Mouse (Mus musculus) cerebral cortex, adult 2 months (tissue): ENCODE data around the gene Pik3c2b.

Source experiments
- WGBS: fragments of 180-500 bp; shearing (Covaris S2); methylation state at CpG from one replicate; pipeline ENCODE4 v1.1.7; 2018; 5-methylcytosine and 5-hydroxymethylcytosine counted together

Pik3c2b gene

DNA sequence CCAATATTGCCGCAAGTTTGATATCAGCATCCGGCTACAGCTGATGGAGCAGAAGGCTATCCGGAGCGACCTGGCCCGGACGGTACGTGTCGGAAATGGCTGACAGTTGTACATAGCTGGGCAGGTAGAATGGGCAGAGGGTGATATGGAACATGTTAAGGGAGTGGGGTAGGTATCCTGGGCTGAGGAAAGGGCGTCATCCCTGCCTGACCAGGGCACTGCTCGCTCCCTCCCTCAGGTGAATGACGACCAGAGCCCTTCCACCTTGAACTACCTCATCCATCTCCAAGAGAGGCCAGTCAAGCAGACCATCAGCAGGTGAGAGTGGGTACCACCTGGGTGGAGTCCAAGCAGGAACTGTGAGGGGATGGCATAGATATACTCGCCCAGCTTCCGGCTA is 29.1 kb downstream of the Pik3c2b start:
- 98% methylated on average over 13 of the region's 13 CpGs for WGBS

DNA sequence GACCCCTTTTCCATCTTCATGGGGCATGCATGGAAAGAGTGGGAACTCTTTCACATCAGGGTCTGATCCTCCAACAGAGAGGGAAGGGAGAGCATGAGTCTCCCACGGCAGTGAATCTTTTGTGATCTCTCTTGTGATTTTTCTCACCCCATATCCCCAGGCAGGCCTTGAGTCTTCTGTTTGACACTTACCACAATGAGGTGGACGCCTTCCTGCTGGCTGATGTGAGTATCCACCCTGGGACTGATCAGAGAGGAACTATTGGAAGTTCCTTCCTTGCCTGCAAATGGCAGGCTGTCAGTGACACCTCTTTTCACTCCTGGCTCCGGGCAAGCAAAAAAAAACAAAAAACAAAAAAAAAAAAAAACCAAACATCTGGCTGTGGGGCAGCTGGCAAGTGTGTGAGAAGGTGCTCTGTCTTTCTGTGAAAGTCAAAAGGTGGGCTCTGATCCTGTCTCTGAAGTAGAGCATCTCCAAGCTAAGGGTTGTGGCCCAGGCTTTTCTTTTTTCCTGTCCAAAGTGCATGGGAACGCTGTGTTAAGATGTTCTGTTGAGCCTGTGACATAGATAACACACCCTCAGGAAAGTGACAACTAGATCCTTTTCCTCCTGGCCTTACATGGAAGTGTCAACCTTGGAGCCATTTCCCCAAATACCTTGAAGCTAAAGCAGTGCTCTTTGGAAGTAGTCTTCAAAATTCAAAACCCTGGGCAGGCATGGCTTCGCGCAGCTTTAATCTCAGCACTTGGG is 30.4 kb downstream of the Pik3c2b start:
- WGBS, result 85% methylated on average over 6 of the region's 6 CpGs

DNA sequence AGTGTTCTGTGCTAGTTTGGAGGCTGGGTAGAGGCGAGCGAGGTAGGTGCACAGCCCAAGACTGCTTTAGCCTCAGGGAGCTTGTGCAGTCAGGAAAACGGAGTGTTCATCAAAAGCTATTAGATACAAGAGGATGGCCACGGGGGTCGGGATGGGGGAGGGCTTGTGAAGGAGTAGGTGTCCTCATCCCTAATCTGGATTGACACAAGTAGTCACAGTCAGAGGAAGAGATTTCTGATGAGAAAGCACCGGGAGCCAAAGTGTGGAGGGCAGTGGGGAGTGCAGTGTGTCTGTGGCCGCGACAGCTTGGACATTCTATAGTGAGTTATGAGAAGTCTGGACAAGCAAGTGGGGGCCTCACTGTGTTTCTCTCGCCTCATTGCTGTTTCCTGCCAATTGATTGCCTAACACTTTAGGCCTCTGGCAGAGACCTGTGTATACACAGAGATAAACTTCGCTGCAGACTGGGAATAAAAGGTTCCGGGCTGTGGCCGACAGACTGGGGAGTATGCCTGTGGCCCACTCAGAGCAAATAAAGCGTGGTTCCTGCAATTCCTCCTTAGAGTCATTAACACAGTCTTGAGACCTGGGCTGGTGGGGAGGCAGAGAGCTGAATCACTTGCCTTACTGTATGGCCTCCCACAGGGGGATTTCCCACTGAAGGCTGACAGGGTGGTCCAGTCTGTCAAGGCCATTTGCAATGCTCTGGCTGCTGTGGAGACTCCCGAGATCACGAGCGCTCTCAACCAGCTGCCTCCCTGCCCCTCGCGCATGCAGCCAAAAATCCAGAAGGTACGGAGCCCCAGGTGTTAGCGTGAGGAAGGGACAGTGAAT is 31.4 kb downstream of the Pik3c2b start:
- 83% methylated on average over 20 of the region's 20 CpGs for WGBS

DNA sequence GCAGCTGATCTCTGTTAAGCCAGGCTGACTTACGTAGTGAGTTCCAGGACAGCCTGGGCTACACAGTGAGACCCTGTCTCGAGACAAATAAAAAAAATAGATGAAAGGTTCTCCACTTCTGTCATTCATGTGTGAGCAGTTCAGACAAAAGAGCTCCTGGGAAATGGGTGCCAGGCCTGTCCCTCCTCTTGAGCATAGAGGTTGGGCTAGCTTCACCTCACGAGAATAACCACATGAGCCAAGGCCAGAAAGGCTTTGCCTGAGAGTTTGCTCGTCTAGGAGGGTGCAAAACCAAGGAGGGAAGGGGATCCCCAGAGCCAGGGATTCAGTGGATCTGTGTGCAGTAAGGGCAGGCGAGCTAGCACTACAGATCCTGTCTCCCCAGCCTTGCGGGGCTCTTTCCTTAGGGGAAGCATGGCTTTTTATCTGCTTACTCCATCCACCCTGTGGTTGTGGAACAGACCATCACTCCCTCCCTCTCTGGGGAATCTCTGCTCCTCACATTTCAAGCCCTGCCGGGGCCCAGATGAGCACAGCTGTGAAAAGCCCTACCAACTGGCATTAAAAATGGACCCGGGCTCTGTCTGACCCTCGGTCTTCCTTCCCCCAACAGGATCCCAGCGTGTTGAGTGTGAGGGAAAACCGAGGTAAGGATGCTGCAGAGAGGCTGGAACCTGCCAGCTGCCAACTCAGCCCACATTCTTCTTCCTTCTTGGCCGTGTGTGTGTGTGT is 32.3 kb downstream of the Pik3c2b start:
- whole genome bisulfite sequencing, result 67% methylated on average over 12 of the region's 12 CpGs

DNA sequence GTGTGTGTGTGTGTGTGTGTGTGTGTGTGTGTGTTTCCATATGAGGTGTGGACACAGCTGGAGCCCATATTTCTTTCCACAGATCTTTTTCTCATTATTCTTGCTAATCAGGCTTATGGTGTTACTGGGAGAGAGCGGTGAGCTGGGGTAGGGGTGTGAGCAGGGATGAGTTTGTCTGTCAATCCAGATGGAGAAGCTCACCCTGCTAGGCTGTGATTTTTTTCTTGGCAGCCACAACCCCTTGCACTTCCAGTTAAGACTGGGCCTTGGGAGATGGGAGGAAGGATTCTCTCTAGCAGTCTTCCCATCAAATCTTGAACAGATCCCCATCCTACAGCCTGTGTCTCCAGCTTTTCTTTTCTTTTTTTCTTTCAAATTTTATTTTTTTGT is 32.9 kb downstream of the Pik3c2b start:
- 90% methylated on average over 1 of the region's 1 CpGs for WGBS

DNA sequence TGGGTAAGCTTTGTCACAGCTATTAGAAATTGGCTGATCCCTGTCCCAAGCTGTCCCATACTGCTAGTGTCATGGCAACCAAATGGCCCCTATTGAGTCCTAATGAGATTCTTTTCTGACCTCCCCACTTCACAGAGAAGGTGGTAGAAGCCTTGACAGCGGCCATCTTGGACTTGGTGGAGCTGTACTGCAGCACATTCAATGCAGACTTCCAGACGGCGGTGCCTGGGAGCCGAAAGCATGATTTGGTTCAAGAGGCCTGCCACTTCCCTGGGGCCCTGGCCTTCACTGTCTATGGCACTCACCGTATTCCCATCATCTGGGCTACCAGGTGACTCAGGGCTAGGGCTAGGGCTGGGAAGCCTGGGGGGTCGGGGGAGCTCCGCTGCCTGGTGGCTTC is 34.0 kb downstream of the Pik3c2b start:
- WGBS, result 85% methylated on average over 7 of the region's 7 CpGs

DNA sequence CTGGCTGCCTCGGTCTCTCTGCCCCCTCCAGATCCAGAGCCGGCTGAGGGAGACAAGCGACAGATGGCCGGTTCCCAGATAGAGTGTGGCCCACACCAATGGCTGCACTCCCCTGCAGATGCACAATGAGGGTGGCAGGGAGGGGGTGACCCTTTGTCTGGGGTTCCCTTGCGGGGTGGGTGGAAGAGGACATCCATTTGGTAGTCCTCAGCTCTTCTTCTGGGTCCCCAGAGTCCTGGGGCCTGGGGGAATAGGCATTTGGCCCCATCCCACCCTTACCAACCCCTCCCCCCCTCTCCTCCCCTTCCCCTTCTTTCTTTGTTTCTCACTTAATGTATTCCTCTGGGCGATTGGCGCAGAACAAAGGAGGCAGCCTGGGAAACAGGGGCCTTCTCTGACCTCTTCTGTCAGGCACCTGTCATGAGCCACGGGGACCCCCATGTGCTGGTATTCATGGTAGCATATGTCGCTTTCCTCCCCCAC is 34.7 kb downstream of the Pik3c2b start:
- 51% methylated on average over 9 of the region's 9 CpGs for WGBS

DNA sequence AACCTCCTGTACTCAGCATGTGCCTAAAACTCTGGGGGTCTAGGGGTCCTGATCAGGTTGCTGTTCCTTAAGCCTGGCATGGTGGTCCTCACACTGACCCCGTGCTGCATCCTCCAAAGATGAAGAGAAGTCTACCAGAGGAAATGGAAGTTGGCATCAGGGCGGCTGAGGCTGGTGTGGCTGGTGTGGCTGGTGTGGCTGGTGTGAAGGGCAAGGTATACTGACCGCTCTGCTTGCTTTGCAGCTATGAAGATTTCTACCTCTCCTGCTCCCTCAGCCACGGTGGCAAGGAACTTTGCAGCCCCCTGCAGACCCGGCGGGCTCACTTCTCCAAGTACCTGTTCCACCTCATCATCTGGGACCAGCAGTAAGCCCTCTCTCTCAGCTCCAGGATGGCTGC is 35.2 kb downstream of the Pik3c2b start:
- 75% methylated on average over 6 of the region's 6 CpGs for WGBS

DNA sequence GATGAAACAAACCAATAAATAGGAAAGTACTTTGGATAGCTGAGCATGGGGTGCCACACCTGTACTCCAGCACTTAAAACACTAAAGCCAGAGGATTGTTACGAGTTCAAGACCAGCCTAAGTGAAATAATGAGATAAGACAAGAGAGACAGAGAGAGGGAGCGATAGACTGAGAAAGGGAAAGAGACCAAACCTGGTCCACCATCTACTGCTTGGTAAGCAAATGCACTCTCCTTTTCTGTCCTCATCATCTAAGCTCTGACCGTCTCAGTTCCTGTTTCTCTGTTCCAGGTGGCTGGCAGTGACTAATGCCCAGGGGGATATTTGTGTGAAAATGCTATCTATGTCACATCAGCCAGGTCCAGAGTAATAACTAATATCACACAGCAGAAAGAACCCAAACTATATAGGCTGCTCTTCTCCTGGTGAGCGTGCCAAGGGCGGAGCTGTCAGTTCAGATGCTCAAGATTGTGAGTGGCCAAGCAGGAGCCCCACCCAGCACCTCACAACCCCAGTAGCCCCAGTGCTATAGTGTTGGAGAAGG is 37.6 kb downstream of the Pik3c2b start:
- 94% methylated on average over 5 of the region's 5 CpGs for WGBS

DNA sequence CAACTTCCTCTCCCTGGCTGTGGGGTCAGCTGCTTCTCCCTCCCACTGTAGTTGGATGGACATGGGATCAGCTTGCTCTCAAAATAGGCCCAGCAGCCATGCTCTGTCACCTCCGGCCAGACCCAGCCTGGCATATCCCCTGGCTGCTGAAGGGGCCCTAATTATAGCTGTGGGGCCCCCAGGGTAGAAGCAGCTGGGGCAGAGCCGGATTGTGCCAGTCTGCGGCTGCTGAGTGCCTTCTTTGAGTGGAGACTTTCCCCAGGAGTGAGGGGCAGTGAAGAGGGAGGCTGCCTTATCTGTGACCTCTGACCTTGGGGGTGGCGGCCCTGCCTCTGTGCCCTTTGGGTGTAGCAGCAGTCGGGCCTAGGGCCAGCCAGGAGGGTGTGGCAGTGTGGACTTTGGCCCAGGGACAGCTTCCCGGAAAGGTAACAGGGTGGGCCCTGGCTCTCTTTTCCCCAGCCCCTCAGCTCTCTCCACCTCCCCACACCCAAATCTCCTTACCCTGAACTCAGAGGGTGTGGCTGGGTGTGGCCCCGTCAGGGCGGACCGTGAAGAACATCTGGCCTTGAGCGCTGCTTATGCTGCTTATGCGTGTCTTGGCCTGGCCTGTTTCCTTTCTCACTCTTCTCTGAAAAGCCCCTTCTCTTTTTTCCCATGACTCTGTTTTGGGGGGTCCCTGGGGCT is 38.6 kb downstream of the Pik3c2b start:
- WGBS, result 71% methylated on average over 11 of the region's 11 CpGs

DNA sequence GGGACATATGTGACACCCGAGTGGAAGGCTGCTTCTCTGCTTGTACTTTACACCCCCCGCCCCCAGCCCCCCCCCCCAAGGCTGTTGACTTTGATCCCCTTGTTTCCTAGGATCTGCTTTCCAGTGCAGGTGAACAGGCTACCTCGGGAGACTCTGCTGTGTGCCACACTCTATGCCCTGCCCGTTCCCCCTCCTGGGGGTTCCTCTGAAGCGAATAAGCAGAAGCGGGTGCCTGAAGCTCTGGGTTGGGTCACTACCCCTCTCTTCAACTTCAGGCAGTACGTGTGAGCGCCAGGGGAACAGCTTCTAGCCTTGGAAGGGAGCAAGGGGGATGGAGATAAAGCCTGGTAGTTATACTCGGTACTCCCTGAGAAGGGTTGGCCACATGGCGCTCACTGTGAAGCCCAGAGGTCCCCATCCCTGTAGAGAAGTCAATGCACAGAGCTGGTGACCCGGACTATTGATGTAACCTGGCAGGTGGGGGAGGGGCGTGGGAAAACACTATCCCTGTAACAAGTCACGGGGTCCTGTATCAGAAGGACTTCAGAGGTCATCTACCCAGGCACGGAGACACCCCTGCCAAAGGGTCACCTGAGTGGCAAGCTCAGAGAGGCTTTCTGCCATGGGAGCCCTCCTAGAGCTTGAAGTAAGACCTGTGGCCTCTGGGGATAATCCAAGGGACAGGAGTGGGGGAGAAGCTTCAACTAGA is 39.4 kb downstream of the Pik3c2b start:
- WGBS, result 82% methylated on average over 14 of the region's 14 CpGs

DNA sequence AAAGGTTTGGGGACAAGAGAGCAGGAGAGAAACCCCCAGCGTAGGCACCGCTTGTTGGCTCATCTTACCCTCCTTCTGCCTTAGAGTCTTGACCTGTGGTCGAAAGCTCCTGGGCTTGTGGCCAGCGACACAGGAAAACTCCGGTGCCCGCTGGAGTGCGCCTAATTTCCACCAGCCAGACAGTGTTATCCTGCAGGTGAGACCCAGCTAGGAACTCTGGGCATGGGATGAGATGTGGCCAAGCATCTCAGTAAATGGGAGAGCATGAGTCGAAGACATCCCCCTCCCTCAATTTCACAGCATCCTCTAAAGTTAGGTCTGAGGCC is 39.9 kb downstream of the Pik3c2b start:
- 90% methylated on average over 8 of the region's 8 CpGs for WGBS

DNA sequence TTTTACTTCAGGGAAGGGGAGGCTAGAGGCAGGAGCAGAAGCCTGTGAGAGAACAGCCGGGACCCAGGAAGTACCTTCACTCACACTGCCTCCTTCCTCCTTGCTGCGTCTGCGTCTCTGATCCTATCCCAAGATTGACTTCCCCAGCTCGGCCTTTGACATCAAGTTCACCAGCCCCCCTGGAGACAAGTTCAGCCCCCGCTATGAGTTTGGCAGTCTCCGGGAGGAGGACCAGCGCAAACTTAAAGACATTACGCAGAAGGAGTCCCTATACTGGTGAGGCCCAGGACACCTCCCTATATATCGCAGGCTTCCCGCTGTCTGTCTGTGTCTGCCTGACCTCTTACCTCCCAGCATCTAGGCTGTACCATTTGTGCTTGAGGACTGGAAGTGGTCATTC is 41.3 kb downstream of the Pik3c2b start:
- 89% methylated on average over 10 of the region's 10 CpGs for WGBS

DNA sequence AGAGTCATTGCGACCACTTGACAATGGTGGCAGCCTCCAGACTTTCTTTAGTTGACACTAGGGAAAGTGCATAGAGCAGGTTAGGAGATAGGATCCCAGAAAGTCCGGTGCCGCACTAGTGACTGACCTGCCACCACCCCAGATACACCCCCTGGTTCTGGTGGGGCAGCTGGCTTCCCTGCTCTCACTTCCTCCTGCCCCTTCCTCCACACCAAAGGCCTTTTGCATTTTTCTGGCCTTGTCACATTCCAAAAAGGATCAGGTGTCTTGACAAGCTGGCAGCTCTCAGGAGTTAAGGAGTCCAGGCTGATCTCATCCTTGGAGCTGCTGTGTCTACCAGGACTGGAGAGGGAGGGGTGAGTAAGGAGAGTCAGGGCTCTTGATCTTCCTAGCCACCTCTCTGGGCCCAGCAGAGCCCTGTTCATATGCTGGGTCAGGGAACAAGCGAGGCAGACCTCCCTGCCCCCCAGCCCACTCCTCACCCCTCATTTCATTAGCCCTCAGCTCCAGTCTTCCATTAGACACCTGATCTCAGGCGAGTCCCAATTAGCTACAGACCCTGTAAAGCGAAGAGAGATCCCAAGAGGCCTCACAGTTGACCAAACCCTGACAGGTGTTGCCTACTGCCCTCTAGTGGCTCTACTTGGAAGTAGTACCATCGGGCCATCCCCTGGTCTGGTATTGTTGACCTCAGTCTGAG is 41.9 kb downstream of the Pik3c2b start:
- 54% methylated on average over 7 of the region's 7 CpGs for WGBS

DNA sequence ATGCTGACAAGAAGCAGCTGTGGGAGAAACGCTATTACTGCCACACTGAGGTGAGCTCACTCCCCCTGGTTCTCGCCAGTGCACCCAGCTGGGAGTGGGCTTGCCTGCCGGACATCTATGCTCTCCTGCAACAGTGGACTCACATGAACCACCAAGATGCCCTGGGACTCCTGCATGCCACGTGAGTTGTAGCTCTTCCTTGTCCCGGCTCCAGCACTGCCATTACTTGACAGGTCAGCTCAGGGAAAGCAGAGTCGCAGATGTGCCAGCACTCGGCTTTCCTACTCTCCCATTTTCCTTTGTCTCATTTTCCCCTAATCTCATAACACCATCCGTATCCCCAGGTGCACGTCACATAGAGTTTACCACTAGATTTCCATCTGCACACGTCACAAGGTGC is 42.7 kb downstream of the Pik3c2b start:
- 88% methylated on average over 10 of the region's 10 CpGs for WGBS

DNA sequence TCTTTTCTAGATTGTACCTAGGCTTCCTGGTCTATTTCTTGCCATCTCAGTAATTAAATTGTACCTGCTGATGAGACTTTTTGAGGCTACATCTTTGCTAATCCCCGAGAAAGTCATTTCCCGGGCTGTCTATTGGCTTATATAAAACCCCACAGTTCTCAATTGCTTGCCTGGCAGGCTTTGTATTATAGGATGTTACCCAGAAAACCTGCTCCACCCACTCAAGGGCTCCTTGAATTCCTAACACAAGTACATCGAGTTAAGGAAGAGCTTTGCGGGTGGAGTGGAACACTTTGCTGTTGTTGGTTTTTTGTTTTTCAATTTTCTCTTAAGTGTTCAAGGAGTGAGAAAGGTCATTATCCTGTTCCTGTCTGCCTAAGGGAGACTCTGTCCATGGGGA is 43.9 kb downstream of the Pik3c2b start:
- 59% methylated on average over 4 of the region's 4 CpGs for WGBS

DNA sequence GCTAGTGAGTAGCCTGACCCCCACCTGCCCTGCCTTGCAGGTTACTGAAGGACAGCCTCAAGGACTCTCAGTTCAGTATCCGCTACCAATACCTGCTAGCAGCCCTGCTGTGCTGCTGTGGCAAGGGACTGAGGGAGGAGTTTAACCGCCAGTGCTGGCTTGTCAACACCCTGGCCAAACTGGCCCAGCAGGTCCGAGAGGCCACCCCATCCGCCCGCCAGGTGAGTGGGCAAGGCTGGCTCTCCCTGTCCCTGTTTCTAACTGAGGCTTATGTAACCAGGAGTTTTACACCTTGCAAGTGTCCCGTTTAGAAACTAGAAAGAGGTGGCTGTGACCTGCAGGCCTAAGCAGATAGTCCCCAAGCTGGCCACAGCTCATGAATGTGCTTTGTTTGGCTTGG is 45.2 kb downstream of the Pik3c2b start:
- WGBS, result 89% methylated on average over 6 of the region's 6 CpGs

DNA sequence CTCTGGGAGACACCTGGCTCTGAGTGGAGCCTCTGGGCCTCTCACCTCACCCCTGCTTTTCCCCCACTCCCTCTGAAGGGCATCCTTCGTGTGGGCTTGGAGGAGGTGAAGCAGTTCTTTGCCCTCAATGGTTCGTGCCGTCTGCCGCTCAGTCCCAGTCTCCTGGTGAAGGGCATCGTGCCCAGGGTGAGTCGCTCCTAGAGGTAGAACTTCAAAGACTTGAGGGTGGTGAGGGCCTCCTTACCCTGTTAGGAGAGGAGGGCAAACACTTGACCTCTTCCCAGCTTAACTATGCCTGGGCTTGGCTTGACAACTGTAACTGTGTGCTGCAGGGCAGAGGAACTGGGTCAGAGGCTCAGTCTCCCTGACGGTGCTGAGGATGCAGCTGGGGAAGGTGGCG is 46.0 kb downstream of the Pik3c2b start:
- WGBS, result 88% methylated on average over 8 of the region's 8 CpGs

DNA sequence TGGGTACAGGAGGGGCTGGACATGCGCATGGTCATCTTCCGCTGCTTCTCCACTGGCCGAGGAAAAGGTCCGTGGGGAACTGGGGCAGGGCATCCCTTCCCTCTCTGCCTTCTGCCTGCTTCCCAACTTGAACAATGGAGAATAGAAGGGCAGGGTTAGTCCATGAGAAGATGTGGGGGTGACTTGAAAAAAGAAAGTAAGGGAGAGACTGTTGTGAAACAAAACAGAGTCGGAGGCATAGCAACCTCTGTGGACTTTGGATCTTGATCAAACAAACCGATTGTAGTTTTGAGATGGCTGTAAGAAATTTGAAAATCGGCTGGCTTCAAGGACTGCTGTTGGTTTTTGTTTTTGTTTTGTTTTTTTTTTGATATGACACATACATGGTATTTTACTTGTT is 48.3 kb downstream of the Pik3c2b start:
- 82% methylated on average over 7 of the region's 7 CpGs for WGBS
